Mouse (Mus musculus) B cell, adult 67 days (primary cell): ENCODE data around the gene Olfr1312. TPM values are rescaled to one million over a fixed set of nuclear protein-coding genes. Genes with fewer than 3 reads are reported as not detected.

Source experiments
- total RNA-seq, 2 experiments: library from RNA; stranded (reverse); gene quantifications; 4 replicates each; pipeline ENCODE4 v1.2.4; 2023

Gene Olfr1312
- not detected for total RNA-seq

DNA sequence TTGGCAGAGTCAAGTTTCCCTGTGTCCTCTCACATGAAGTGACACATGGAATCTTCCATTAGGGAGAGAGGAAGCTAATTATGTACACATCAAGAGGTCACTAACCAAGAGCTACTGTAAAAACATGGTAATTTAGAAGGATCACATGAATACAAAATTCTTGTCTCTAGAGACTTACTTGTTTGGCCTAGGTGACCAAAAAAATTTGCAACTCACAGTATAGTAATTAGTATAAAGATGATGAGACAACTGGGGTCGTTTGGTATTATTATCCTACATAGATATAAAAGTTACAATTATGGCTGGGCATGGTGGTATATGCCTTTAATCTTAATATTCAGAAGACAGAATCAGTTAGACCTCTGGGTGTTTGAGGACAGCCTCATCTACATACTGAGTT lies at the start of gene Olfr1312:
Gene Olfr1312, minus strand, starts transcription at position 101 of the 400 bp plus-strand sequence.

DNA sequence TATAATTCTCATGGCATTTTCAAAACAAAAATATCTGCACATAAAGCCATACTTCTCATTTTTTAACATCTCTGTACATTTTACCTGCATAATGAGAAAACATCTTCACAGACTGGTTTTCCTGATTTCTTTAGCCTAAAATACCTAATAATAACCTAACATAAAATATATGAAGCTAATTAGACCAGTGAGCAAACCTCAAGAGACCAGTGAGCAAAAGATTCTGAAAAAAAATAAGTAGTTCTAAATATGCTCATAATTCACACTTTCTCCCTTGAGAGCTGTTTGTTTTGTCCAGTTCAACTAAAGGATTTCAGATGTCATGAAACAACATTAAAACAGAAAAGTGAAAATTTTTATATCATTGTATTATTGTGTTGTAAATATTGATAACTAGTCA lies 46.6 kb upstream of the Olfr1312 start, which contains the start of gene Olfr1314:
Gene Olfr1314, minus strand, starts transcription at position 101 of the 400 bp plus-strand sequence.

DNA sequence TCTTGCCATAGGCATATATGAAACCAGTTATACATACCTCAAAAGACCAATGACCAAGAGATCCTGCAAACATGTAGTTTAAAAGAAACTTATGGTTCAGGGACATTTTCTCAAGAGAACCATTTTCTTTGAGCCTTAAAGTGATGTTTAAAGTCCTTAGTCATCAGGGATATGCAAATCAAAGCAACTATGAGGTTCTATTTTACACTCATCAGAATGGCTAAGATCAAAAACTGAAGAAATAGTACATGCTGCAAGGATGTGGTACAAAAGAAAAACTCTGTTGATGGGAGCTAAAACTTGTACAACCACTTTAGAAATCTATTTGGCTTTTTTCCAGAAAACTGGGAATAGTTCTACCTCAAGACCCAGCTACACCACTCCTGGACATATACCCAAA lies 27.7 kb upstream of the Olfr1312 start, which contains the start of gene Olfr1313:
Gene Olfr1313, minus strand, starts transcription at position 101 of the 400 bp plus-strand sequence.

DNA sequence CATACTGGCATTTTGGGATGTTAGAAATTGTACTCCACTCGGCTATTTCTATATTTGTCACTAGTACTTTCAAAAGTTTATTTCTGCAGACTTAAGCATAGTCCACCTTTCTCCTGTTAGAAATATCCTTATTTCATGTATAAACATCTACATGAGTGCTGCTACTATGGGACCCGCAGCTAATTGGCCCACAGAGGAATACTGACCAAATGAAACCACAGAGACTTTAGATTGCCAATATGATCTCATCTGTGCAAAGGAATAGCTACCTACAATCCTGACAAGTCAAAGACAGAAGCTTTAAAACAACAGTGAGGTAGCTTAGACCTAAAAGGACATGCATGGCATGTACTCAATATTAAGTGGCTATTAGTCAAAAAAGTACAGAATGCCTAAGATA lies 25.7 kb downstream of the Olfr1312 start, which contains the start of gene Olfr1311:
Gene Olfr1311, minus strand, starts transcription at position 101 of the 400 bp plus-strand sequence.

DNA sequence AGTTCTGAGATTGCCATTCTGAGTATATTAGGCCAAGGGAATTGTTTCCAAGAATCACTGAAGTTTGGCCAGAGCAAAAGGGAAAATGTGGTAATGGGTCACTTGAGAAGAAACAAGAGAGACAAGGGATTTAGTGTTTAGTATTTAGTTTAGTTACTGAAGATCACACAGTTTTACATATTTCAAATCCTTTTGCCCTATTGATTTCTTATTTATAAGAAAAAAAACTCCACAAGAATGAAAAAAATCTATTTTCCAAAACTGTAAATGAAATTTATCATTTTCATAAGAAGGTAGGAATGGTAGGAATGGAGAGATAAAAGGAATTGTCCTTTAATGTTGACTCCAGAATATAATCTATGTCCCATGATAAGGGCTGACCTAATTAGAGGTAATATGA lies 37.4 kb downstream of the Olfr1312 start, which contains the start of gene Olfr1310:
Gene Olfr1310, minus strand, starts transcription at position 101 of the 400 bp plus-strand sequence.

DNA sequence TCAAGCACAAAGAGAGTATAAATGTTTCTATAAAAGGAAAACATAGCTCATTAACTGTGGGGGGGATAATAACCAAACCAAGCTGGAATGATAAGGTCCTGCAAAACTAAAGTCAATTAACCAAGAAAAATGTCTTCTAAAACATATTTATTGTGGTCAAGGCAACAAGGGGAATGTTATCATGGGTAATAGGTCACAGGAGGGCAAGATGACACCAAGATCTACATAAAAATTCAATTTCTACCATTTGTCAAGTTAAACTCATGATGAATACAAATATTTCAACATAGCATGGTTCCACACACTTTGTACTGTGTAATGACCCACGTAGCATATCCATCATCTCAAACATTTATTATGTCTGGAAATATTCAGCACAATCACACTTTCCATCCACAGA lies 59.9 kb downstream of the Olfr1312 start, which contains the start of gene Olfr1309:
Gene Olfr1309, minus strand, starts transcription at position 101 of the 400 bp plus-strand sequence.

Other genes with a start within 250 kb of the Olfr1312 start
- not detected for gene Olfr1303, start 229.9 kb downstream of the Olfr1312 start, total RNA-seq
- gene Olfr1305, start 173.1 kb downstream of the Olfr1312 start, total RNA-seq = not detected
- not detected for gene Olfr1306, start 134.0 kb downstream of the Olfr1312 start, total RNA-seq
- under 1 TPM; 0.06 to 0.09 TPM for gene Olfr1307, start 100.8 kb downstream of the Olfr1312 start, total RNA-seq
- gene Olfr1308, start 85.3 kb downstream of the Olfr1312 start, total RNA-seq = not detected
- not detected for gene Olfr1309, start 60.0 kb downstream of the Olfr1312 start, total RNA-seq
- not detected for gene Olfr1310, start 37.5 kb downstream of the Olfr1312 start, total RNA-seq
- not detected for gene Olfr1311, start 25.8 kb downstream of the Olfr1312 start, total RNA-seq
- gene Olfr1313, start 27.6 kb upstream of the Olfr1312 start, total RNA-seq = not detected
- not detected for gene Olfr1314, start 46.5 kb upstream of the Olfr1312 start, total RNA-seq
- gene Olfr1315-ps1, start 65.2 kb upstream of the Olfr1312 start, total RNA-seq = not detected
- not detected for gene Olfr1316, start 84.7 kb upstream of the Olfr1312 start, total RNA-seq
- not detected for gene Olfr1317, start 90.1 kb upstream of the Olfr1312 start, total RNA-seq
- gene Olfr1318, start 104.0 kb upstream of the Olfr1312 start, total RNA-seq = not detected
- gene Lpcat4, start 189.2 kb upstream of the Olfr1312 start, total RNA-seq = 10 to 100 TPM in 1 of 2 experiments, 1 to 10 TPM in 1; 9.5 to 10.7 TPM
- not detected for gene Nutm1, start 209.1 kb upstream of the Olfr1312 start, total RNA-seq
- gene Nop10, start 211.7 kb upstream of the Olfr1312 start, total RNA-seq = 10 to 100 TPM; 72.2 to 76.9 TPM
- 100 to 1,000 TPM; 358 to 399 TPM for gene Slc12a6, start 215.6 kb upstream of the Olfr1312 start, total RNA-seq
- gene Gm21985, start 216.1 kb upstream of the Olfr1312 start, total RNA-seq = under 1 TPM; 0.32 to 0.36 TPM